Comparison of ENCODE assay signal across 21 mouse cellular contexts in genomic region chr14:123495544-123495943, GRCm38 (mm10).
"Had no signal": no experiment of that assay in that cellular context is flagged by ENCODE, and none has a peak within 500 bp of the region (broad histone marks: within the 10 kb centered on the region; RNA-seq: fewer than 3 reads in every experiment).

No protein-coding gene starts in this region.

- H3K27ac ChIP-seq: kidney, embryonic 15.5 days; limb, embryonic 10.5 days; limb, embryonic 13.5 days; liver, embryonic 12.5 days; liver, embryonic 15.5 days; lung, embryonic 15.5 days; midbrain, embryonic 13.5 days; neural tube, embryonic 13.5 days had no signal

- ATAC-seq: liver, embryonic 12.5 days; midbrain, embryonic 13.5 days had no signal

- H3K27me3 ChIP-seq: kidney, embryonic 15.5 days; limb, embryonic 13.5 days; liver, embryonic 12.5 days; liver, embryonic 15.5 days; lung, embryonic 15.5 days; neural tube, embryonic 13.5 days had no signal

- DNase-seq: kidney, adult 8-10 months; kidney, postnatal 10 days; kidney, postnatal 4 days; liver; lung, adult 18-20 months; lung, postnatal 10 days; lung, postnatal 36 days; retina, postnatal 1 day; right cerebral cortex, postnatal 25 days; spleen, adult 18-20 months; thymus, adult 18-20 months; thymus, postnatal 36 days had no signal

- H3K4me3 ChIP-seq: kidney, embryonic 15.5 days; limb, embryonic 10.5 days; limb, embryonic 13.5 days; liver, embryonic 12.5 days; liver, embryonic 15.5 days; lung, embryonic 15.5 days; midbrain, embryonic 13.5 days; myocyte; neural tube, embryonic 13.5 days had no signal

- H3K4me2 ChIP-seq: kidney, embryonic 15.5 days; limb, embryonic 13.5 days; liver, embryonic 12.5 days; liver, embryonic 15.5 days; lung, embryonic 15.5 days; midbrain, embryonic 13.5 days; neural tube, embryonic 13.5 days had no signal

- H3K9ac ChIP-seq: kidney, embryonic 15.5 days; limb, embryonic 13.5 days; liver, embryonic 12.5 days; liver, embryonic 15.5 days; lung, embryonic 15.5 days; midbrain, embryonic 13.5 days; neural tube, embryonic 13.5 days had no signal

- H3K36me3 ChIP-seq: kidney, embryonic 15.5 days; limb, embryonic 10.5 days; limb, embryonic 13.5 days; liver, embryonic 12.5 days; liver, embryonic 15.5 days; lung, embryonic 15.5 days; midbrain, embryonic 13.5 days; neural tube, embryonic 13.5 days had no signal

- H3K4me1 ChIP-seq: kidney, embryonic 15.5 days; limb, embryonic 10.5 days; limb, embryonic 13.5 days; liver, embryonic 12.5 days; liver, embryonic 15.5 days; lung, embryonic 15.5 days; midbrain, embryonic 13.5 days; neural tube, embryonic 13.5 days had no signal

- H3K9me3 ChIP-seq: kidney, embryonic 15.5 days; limb, embryonic 10.5 days; limb, embryonic 13.5 days; liver, embryonic 12.5 days; liver, embryonic 15.5 days; lung, embryonic 15.5 days; midbrain, embryonic 13.5 days; neural tube, embryonic 13.5 days had no signal
